ENCODE assay signal across 8 mouse cellular contexts in genomic region chr12:28750021-28750633, GRCm38 (mm10). TPM values are rescaled to one million over a fixed set of nuclear protein-coding genes. Genes with fewer than 3 reads are reported as not detected.
DNase-seq lines count a peak whose midpoint lies in the region; ATAC-seq lines count a peak whose summit lies in the region.

Gene Trappc12, minus strand, starts transcription at chr12:28750472.

- DNase-seq in B cell, adult 2 months = peak; percentile 87
- DNase-seq in brain, adult 2 months (ENCODE audit: low read depth, low spot score) = peak; percentile 97
- peak; percentile 96 for DNase-seq in heart, embryonic 10.5 days (ENCODE audit: low spot score)
- peak; percentile 93 for DNase-seq in liver
- DNase-seq in spleen, postnatal 4 days (ENCODE audit: low spot score in 2 of 2) = peak; percentile 85 to 92

- H3K9ac ChIP-seq in kidney, embryonic 15.5 days = peak within 1 kb of the TSS; percentile 71

- H3K4me3 ChIP-seq in heart, embryonic 10.5 days = peak within 1 kb of the TSS; percentile 87
- H3K4me3 ChIP-seq in kidney, embryonic 15.5 days (replicated peaks) = peak within 1 kb of the TSS; percentile 79

- peaks cover 22% of the 10 kb centered on the region for H3K36me3 ChIP-seq in heart, embryonic 10.5 days
- H3K36me3 ChIP-seq in kidney, embryonic 15.5 days = peaks cover 22% of the 10 kb centered on the region

- peak within 1 kb of the TSS; percentile 91 for H3K27ac ChIP-seq in heart, embryonic 10.5 days
- peak within 1 kb of the TSS; percentile 59; the same call in 1 of the 2 replicates for H3K27ac ChIP-seq in kidney, embryonic 15.5 days

- no peaks in the 10 kb centered on the region for H3K27me3 ChIP-seq in heart, embryonic 10.5 days (ENCODE audit: insufficient read depth, poor library complexity, severe bottlenecking)
- H3K27me3 ChIP-seq in kidney, embryonic 15.5 days = no peaks in the 10 kb centered on the region

- H3K4me1 ChIP-seq in heart, embryonic 10.5 days = peaks cover 34% of the 10 kb centered on the region
- H3K4me1 ChIP-seq in kidney, embryonic 15.5 days = peaks cover 32% of the 10 kb centered on the region

- H3K9me3 ChIP-seq in heart, embryonic 10.5 days = no peaks in the 10 kb centered on the region
- no peaks in the 10 kb centered on the region for H3K9me3 ChIP-seq in kidney, embryonic 15.5 days (replicated peaks)

- ATAC-seq in erythroblast, adult 5-6 weeks (replicated peaks; ENCODE audit: low FRiP score, poor library complexity, severe bottlenecking) = peak; percentile 86
- ATAC-seq in kidney, embryonic 15.5 days (replicated peaks; ENCODE audit: low FRiP score) = peak; percentile 93
- ATAC-seq in monocyte, adult 5-6 weeks (replicated peaks; ENCODE audit: insufficient number of reproducible peaks, low FRiP score, low TSS enrichment, poor library complexity, severe bottlenecking) = peak; percentile 85

- H3K4me2 ChIP-seq in kidney, embryonic 15.5 days = peak within 1 kb of the TSS; percentile 87

- under 1% methylated on average over 41 of the region's 41 CpGs for WGBS in heart, embryonic 10.5 days
- under 1% methylated on average over 41 of the region's 41 CpGs for WGBS in kidney, embryonic 15.5 days

RNA-seq across cellular contexts. Expression of gene Trappc12, which starts in this region (rescaled TPM):
- total RNA-seq in erythroblast, adult 5-6 weeks (2015; ENCODE audit: low replicate concordance) = 6.9 and 13.0 TPM in 2 replicates
- 13.1 and 13.7 TPM in 2 replicates for total RNA-seq in erythroblast, adult 5-6 weeks (2017; ENCODE audit: low replicate concordance)
- 31.6 and 34.0 TPM in 2 replicates for polyA plus RNA-seq in heart, embryonic 10.5 days (2016; fragmentation: Nextera tagmentation; extraction: Ambion mirVana)
- polyA plus RNA-seq in kidney, embryonic 15.5 days (2015; fragmentation: Nextera tagmentation; extraction: Ambion mirVana) = 38.6 and 42.5 TPM in 2 replicates
- 31.9 to 49.2 TPM (median 37.4 TPM) in 3 replicates for total RNA-seq in monocyte, adult 5-6 weeks (2017)

Comparison
In these comparisons a context has a peak if more than half of its experiments do, and no peak if none do; other contexts are left out.
1. Peak in every context shown above with its lines: DNase-seq, ATAC-seq, H3K4me3 ChIP-seq and H3K27ac ChIP-seq.